Mouse (Mus musculus): Measurements from ENCODE around the gene Arhgef16.
A peak's percentile ranks its signal among the peaks of the same experiment; 100 is the strongest.

The Arhgef16 gene

DNA sequence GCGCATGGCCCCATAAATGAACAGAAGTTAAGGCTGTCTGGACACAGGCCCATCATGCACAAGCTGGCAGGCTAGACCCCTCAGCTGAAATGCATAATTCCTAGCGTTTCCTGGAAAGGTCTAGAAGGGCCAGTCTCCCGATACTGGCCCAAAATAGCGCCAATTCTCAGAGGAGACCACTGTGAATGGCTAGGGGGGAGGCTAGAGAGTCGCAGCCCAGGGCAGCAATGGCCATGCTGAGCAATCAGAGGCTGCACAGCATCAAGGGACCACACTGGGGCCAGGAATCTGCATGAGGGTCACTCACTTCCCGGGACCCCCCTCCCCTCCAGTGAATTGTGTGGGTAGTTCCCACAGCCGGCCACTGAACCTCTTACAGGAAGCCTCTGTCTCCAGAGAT, 17.8 kb downstream of the Arhgef16 start:
- no peak for DNase-seq

DNA sequence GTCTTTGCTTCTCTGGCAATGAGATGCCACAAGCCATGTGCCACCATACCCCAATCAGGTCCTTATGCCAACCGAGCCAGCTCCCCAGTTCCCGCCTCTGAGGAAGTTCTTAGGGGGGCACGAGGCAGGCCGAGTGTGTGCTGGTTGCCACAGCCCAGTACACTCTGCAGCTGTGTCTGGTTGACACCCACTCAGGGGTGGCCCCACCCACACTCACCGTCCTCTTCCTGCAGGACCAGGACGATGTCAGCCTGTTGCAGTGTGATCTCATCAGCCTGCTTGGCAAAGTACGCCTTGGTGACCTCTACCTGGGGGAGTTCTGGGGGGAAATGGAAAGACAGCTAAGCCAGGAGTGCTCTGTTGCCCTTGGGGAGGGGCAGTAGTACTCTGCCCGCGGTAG, 22.0 kb downstream of the Arhgef16 start:
- DNase-seq, result no peak

DNA sequence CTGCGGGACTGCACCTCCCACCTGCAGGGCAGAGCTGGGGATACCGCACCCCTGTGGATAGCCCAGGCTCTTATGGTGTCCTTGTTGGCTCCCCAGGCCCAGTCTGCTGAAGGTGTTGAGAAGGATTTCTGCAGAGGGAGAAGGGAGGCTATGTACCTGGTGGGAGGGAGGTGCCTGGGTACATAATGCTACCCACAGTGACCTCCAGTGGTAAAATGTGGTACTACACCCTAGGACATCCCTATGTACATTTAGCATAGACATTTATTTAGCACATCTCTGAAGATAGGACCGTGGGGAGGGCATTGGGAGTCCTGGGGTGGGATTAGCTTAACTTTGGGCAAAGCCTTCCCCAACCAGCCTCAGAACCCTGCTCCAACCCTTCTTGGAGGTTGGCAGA, 28.5 kb downstream of the Arhgef16 start:
- peak; percentile 86 to 92 for DNase-seq

DNA sequence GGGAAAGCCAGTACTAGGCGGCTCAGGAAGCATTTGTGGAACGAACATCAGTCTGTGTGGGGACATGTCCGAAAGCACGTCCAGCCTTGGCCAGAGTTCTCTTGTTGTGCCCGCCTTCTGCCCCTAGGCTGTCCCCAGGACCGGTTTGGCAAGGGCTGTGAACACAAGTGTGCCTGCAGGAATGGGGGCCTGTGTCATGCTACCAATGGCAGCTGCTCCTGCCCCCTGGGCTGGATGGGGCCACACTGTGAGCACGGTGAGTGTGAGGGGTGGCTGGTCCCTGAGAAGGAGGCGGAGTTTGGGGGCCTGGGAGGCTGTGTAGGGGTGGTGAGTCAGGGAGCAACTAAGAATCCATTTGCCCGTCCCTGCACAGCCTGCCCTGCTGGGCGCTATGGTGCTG, 32.0 kb downstream of the Arhgef16 start:
- peak in 1 of 2 experiments; percentile 34 for DNase-seq

DNA sequence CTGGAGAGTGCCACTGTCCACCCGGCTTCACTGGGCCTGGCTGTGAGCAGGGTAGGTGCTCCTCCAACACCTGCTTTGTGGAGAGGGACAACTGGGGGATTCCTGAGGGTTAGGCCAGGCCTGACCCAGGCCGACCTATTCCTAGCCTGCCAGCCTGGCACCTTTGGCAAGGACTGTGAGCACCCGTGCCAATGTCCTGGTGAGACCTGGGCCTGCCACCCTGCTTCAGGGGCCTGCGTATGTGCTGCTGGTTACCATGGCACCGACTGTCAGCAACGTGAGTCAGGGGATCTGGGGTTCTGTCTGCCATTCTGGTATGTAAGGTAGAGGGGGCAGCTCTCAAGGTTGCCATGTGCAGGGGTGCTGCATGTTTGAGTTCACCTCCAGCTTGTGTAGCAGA, 34.0 kb downstream of the Arhgef16 start:
- DNase-seq, result peak; percentile 72 to 83

DNA sequence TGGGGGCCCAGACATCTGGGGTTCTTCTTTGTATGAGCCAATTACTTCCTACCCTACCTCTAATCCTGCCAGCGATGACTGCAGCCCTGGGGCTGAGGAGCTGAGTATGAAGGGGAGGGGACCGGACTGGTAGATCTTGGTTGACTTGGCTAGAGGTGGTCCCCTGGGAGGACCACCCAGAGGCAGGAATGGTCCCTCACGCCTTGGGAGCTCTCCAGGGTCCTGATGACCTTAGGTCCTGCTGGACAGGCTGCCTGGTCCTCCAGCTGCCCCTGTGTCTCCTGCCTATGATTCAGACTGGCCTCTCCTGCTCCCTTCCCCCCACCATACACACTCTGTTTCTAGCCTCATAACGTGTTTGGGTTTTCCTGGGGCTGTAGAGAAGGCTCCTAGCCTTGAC, 39.4 kb downstream of the Arhgef16 start:
- DNase-seq, result no peak

DNA sequence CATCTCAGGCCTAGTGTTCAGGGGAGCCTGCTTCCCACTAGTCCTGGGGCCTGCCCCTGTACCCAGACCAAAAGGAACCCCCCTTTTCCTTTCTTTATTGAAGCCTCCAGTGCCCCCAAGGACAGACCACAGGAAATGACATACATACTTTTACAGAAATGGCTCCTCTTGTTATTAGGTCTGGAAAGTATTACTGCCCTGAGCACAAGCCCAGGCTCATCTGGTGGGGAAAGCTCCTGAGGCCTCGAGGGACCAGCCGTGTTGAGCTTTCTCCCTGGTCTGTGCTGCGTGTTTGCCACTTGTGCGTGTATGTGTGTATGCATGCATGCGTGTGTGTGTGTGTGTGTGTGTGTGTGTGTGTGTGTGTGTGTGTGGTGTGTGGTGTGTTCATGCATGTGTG, 40.7 kb downstream of the Arhgef16 start:
- no peak for DNase-seq

DNA sequence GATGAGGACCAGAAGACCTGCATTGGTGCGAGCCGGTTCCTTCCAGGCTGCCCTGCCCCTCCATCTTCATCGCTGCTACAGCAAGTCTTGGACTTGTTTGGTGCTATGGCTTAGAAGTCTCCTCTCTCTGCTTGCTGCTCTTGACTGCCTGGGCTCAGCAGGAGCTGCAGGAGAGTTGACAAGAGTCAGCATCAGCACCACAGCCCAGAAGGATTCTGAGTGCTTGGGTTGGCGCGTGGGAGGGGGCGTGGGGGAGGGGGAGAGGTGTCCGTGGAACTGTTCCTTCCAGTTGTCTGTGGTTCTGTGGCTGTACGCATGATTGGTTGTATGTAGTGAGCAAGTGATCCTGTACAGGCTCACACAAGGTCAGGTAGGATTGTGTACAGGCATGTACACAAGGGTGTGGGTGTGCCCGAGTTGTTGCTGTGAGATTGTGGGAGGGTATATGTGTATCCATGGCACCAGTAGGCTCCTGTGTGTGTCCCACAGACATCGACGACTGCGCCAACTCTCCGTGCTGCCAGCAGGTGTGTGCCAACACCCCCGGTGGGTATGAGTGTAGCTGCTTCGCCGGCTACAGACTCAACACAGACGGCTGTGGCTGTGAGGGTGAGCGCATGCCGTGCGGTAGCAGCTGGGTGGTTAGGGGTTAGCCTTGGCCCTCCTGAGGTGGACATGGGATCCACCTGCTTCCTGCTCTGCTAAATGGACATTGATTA, 48.8 kb downstream of the Arhgef16 start:
- DNase-seq, result peak; percentile 78 to 81

DNA sequence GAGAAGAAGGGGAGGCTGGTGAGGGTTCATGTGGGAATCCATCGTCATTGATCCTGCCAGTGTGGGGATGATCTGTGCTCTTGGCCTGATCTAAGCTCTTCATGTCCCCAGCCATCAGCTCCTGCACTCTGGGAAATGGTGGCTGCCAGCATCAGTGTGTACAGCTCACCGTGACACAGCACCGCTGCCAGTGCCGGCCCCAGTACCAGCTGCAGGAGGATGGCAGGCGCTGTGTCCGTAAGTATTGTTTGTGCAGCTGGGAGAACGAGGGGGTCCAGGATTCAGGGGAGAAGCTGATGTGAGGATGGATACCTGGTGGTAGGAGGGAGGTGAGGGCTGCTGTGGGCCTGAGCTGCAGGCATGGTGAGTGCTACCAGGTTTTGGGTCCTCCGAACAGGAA, 52.2 kb downstream of the Arhgef16 start:
- no peak for DNase-seq

DNA sequence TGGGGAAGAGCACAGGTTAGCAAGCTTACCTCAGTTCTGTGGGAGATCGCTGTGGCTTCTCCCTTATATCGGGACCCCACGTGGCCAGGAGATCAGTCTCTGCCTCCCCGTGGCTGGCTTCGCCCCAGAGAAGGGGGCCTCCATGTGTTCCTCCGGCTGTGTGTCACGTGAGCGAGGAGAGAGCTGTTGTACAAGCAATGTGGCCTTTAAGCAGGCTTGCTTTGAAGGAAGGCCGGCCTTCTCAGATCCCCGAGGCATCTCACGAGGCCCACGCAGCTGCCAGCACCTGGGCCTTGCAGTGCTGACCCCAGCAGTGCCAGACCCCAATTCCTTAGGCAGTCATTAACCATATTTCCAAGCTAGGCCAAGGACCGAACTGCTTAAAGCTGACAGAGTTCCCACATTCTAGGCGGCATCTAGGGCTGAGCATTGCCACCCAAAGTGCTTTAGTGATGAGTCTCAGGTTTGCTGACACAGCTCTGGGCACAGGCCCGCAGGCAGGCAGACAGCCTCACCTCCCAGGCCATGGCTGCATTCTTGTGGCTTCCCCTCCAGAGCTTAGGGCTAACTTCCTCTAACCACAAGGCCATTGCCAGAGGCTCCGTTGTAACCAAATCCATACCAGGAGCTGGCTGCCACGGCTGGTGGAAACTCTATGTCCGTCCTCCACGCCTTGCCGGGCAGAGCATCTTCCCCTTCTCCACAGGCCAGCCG, 53.2 kb downstream of the Arhgef16 start:
- no peak for DNase-seq

DNA sequence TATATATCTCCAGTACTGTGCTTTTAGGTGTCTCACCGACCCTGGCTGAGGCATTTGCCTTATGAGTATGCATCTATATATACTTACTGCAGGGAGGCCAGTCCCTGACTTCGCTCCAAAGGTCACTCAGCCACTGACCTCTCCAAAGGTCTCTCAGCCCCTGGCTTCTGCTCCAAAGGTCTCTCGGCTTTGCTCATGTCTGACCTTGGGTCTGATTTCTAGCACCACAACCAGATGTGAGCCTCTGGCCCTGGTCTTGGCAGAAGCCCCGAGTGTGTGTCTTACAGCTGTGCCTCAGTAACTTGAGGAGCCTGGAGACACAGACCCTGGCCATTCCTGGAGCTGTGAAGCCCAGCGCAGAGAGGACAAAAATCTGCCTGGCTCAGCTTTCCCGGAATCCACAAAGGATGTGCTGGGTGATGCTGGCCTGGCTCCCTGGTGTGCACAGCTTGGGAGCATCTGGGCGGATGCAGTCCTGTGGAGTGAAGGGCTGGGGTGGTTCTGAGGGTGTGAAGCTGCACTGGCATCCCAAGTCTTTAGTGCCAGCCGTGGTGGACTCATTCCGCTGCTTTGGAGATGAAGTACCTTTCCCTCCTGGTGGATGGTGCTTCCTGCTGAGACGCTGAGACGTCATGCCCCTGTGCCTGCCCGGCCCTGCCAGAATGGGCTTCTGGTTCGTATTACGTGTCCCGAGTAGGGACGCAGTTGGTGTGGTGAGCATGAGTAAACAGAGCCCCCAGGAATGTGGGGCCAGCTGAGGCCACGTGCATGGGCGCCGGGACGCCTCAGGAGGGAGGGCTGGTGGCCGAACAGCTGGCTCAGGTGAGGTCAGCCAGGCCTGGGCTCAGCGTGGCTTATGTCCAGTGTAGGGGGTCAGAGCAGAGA, 54.0 kb downstream of the Arhgef16 start:
- no peak for DNase-seq

DNA sequence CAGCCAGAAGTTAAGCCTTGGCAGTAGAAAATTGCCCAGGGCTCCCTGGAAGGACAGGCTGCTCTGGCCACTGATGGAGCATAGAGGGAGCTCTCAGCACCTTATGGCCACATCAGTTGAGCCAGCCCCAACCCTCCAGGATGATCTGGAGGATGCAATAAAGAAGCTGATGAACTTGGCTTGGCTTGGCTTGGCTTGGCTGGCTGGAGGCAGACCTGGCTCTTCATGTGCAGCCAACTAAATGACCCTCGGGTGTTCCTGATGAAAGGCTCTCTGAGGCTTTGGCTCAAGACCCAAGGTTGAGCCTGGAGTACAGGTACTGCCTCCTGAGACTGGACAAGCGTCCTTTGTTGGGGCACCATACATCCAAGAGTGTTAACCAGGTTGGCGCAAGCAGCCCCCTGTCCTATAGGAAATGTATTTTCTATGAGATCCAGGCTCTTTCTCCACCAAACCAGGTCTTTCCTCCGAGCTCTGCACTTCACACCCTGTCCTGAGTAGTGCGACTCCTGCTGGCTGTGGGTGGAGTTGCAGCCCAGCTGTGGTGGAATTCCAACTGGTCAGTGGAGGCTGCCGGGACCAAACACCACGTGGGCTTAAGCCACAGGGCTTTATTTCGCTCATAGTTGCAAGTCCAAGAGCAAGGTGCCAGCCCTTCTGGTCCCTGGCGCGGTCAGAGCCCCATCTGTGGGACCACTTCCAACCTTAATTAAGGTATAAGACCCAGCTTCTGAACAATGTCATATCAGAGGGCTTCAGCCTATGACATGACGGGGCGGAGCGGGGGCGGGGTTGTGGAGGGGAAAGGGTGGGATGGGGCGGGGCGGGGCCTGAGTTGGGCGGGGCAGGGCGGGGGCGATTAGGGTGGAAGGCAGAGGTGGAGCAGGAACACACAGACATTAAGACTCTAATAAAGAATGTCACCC, 55.1 kb downstream of the Arhgef16 start:
- peak; percentile 86 to 93 for DNase-seq

DNA sequence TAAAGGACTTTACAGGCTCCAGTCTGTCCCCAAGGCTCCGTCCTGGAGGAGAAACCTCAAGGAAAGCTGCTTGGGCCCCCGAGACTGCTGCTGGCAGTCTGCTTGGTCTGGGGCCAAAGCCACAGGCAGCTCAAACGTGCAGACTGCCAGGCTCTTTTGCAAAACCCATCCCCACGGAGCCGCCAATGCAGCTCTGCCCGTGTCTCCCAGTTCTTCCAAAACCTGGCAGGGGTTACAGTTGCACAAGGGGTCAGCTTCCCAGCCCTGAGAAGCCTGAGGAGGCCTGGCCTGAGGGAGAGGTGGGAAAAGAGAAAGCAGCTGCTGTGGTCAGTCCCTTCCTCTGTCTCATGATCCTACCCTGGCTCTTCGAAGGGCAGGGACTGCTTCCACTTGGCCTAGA, 56.1 kb downstream of the Arhgef16 start:
- peak; percentile 45 to 61 for DNase-seq

DNA sequence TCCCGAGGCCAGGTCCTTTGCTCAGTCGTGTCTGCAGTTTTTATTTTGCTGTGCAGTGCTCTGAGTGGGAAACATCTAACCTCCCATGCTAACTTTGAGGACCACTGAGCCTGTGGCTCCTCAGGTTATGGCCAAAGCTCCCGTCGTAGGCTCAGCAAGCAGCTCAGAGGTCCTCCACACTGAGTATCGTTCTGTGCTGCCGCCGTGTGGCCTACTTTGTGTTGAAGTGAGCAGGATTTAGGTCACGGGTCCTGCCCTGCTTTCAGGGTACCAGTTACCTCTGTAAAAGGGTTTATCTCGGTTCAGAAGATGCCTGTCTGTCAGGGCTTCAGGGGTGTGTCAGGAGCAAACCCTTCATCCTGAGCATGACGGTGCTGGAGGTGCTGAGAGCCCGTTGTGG, 60.9 kb downstream of the Arhgef16 start:
- DNase-seq, result no peak

DNA sequence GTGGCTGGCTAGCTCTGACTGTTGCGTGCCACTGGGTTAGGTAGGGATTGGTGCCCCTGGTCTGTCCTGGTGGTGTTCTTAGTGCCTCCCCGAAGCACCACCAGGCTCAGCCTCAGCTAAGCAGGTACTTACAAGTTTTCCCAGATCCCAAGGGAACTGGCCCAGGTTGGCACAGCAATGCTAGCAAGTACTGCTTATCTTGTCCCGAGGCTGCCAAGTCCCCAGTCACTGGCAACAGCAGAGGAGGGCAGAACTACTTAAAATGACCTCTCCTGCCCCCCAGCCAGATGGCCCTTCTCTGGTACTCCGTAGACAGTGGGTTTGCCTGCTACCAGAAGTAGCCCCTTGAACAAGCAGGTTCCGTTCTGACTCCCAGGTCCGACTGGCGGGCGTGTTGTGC, 62.3 kb downstream of the Arhgef16 start:
- no peak for DNase-seq

DNA sequence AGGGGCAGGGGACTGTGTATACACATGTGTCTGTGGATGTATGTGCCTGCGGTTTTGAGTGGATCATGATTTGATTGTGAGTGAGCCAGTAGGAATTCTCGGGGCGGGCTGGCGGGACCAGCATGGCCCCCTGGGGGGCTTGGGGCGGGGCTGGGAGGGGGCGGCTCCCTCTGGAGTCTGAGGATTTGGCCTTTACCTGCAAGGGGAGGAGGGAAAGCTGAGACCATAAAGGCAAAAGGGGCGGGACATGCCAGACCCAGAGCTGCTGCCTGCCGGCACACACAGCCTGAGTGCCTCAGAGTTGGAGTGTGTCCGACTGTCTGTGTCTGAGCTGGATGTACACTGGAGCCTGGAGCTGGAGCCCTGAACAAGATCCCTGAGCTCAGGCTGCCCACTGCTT, 64.2 kb downstream of the Arhgef16 start:
- no peak for DNase-seq

DNA sequence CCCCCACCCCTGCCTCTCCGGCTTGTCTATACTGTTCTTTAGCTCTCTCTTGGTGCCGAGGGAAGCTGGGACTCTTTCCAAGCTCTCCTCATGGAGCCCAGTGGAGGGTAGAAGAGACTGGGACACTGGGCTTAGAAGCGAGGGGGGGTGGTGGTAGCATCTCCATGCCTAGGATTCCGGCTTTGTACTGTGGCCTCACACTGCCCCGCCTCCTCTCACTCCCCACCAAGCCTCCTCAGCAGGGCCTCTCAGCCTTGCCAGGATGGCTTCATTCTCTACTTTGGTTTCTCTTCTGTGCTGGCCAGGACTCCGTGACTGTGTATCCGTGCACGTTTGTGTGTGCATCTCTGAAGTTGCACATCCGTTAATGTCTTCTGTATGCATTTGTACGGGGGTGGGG, 64.6 kb downstream of the Arhgef16 start:
- DNase-seq, result peak in 1 of 2 experiments; percentile 54

DNA sequence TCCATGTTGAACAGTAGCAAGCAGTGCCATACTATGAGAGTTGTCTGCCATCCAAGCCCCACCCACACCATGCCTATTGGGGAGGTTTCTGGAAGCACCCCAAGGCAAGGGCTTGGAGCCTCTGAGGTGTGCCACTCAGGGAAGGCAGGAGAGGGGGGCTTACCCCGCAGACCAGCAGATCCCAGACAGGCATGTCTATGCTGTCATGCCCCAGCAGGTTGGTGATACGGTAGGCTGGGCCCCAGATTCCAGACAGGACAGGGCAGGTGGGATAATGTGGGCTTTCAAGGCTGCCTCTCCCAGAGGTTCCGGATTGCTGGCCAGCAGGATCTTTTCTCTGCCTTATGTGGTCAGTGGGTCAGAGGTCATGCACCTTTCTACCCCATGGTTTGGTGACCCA, 65.5 kb downstream of the Arhgef16 start:
- no peak for DNase-seq

DNA sequence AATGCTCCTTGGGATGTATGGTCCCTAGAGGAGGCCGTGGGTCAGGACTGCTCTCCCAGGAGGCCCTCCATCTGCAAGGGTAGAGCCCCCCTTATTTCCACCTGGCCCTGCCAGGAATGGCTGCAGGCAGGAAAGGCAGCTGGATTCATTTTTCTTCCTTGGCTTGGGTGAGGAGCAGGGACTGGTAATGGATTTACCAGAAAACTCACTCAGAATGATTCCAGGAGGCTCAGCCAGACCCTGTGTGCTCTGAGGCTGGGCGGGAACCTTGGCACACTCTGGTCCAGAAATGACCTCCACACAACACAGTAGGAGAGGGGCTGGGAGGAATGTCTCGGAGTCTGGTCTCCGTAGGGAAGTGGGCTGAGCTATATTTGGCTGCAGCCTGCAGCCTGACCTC, 69.2 kb downstream of the Arhgef16 start:
- DNase-seq, result no peak

DNA sequence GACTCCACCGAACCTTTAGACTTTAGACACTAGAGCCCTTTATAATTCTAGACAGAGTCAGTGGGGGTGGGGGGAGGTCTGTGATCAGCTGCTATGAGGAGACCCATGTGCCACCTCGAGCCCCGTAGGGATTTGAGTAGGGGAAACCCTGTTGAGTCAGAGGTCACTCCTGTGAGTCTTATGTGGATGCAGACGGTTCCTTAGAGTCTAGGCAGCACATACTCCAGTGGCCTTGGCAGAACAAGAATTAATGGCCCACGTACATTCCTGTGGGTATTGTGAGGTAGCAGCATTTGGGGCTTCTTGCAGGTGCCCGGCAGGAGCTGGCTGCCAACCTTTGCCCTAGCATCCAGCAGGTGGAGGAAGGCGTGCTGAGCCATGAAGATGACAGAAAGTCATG, 70.1 kb downstream of the Arhgef16 start:
- DNase-seq, result no peak

DNA sequence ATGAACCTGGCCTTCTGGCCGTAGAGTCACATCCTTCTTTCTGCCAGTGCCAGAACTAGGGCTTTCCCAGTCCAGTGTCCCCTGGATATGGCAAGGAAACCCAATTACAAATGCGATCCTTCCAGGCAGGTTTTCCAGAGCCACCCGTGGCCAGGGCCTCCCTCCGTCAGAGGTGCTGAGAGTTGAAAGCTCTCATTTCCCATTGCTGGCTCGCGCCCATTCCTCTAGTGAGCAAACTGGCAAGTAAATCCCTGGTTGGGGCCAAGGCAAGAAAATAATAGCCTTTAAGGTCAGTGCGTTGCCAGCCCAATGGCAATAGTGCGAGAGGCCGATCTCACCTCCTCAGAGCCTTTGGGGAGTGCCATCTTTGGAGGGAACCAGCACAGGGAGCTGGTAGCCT, 71.9 kb downstream of the Arhgef16 start:
- no peak for DNase-seq

Data from cerebellum, postnatal 10 days (tissue).